Mouse (Mus musculus): ENCODE data around the gene Nol4l.

Nol4l gene

GRCm38 (mm10) chr2:153529931-153530766 is at the start of gene Nol4l:
TSS of gene Nol4l (minus strand) at chr2:153529971.
- in situ Hi-C loops (cut with MboI; ENCODE audit: low sequenced_read_pairs): no loop called here

GRCm38 (mm10) chr2:153577122-153577521 is 47.4 kb upstream of the Nol4l start:
- in situ Hi-C loops (cut with MboI; ENCODE audit: low sequenced_read_pairs): no loop called here

GRCm38 (mm10) chr2:153576150-153576549 is 46.4 kb upstream of the Nol4l start:
- in situ Hi-C loops (cut with MboI; ENCODE audit: low sequenced_read_pairs): no loop called here

GRCm38 (mm10) chr2:153575554-153575953 is 45.8 kb upstream of the Nol4l start:
- in situ Hi-C loops (cut with MboI; ENCODE audit: low sequenced_read_pairs): no loop called here

- in situ Hi-C loops (cut with MboI; ENCODE audit: low sequenced_read_pairs): no loop called here
Observed at GRCm38 (mm10) chr2:153573101-153573500, 43.3 kb upstream of the Nol4l start.

- in situ Hi-C loops (cut with MboI; ENCODE audit: low sequenced_read_pairs): no loop called here
Observed at GRCm38 (mm10) chr2:153568541-153568940, 38.8 kb upstream of the Nol4l start.

- in situ Hi-C loops (cut with MboI; ENCODE audit: low sequenced_read_pairs): no loop called here
Observed at GRCm38 (mm10) chr2:153568013-153568412, 38.2 kb upstream of the Nol4l start.

- in situ Hi-C loops (cut with MboI; ENCODE audit: low sequenced_read_pairs): no loop called here
Observed at GRCm38 (mm10) chr2:153564343-153564742, 34.6 kb upstream of the Nol4l start.

- in situ Hi-C loops (cut with MboI; ENCODE audit: low sequenced_read_pairs): no loop called here
Observed at GRCm38 (mm10) chr2:153561564-153561963, 31.8 kb upstream of the Nol4l start.

GRCm38 (mm10) chr2:153560664-153561541 is 31.1 kb upstream of the Nol4l start:
- in situ Hi-C loops (cut with MboI; ENCODE audit: low sequenced_read_pairs): no loop called here

GRCm38 (mm10) chr2:153559613-153560152 is 29.9 kb upstream of the Nol4l start:
- in situ Hi-C loops (cut with MboI; ENCODE audit: low sequenced_read_pairs): no loop called here

GRCm38 (mm10) chr2:153558464-153558863 is 28.7 kb upstream of the Nol4l start:
- in situ Hi-C loops (cut with MboI; ENCODE audit: low sequenced_read_pairs): no loop called here

- in situ Hi-C loops (cut with MboI; ENCODE audit: low sequenced_read_pairs): no loop called here
Observed at GRCm38 (mm10) chr2:153557259-153557658, 27.5 kb upstream of the Nol4l start.

GRCm38 (mm10) chr2:153556208-153556607 is 26.4 kb upstream of the Nol4l start:
- in situ Hi-C loops (cut with MboI; ENCODE audit: low sequenced_read_pairs): no loop called here

- in situ Hi-C loops (cut with MboI; ENCODE audit: low sequenced_read_pairs): no loop called here
Observed at GRCm38 (mm10) chr2:153554543-153554942, 24.8 kb upstream of the Nol4l start.

GRCm38 (mm10) chr2:153549486-153549885 is 19.7 kb upstream of the Nol4l start:
- in situ Hi-C loops (cut with MboI; ENCODE audit: low sequenced_read_pairs): no loop called here

GRCm38 (mm10) chr2:153548221-153548923 is 18.6 kb upstream of the Nol4l start:
- in situ Hi-C loops (cut with MboI; ENCODE audit: low sequenced_read_pairs): no loop called here

- in situ Hi-C loops (cut with MboI; ENCODE audit: low sequenced_read_pairs): no loop called here
Observed at GRCm38 (mm10) chr2:153547633-153548032, 17.9 kb upstream of the Nol4l start.

- in situ Hi-C loops (cut with MboI; ENCODE audit: low sequenced_read_pairs): no loop called here
Observed at GRCm38 (mm10) chr2:153546972-153547371, 17.2 kb upstream of the Nol4l start.

- in situ Hi-C loops (cut with MboI; ENCODE audit: low sequenced_read_pairs): no loop called here
Observed at GRCm38 (mm10) chr2:153546471-153546870, 16.7 kb upstream of the Nol4l start.

GRCm38 (mm10) chr2:153544771-153545170 is 15.0 kb upstream of the Nol4l start:
- in situ Hi-C loops (cut with MboI; ENCODE audit: low sequenced_read_pairs): no loop called here

Measured in CH12F3 (cell line).